Mouse (Mus musculus) right cerebral cortex, adult 18-20 months (tissue): Measurements from ENCODE around the gene Hnrnph3.
"Not testable (repeated sequence)": the region's sequence is repeated elsewhere in the genome, so short reads cannot be mapped to it uniquely, and the experiment has no call there.

Experiments used
- DNase-seq: peaks from one replicate; pipeline ENCODE4 v3.0.0; 2022; ENCODE audit warnings: mixed read lengths

Hnrnph3 gene

DNA sequence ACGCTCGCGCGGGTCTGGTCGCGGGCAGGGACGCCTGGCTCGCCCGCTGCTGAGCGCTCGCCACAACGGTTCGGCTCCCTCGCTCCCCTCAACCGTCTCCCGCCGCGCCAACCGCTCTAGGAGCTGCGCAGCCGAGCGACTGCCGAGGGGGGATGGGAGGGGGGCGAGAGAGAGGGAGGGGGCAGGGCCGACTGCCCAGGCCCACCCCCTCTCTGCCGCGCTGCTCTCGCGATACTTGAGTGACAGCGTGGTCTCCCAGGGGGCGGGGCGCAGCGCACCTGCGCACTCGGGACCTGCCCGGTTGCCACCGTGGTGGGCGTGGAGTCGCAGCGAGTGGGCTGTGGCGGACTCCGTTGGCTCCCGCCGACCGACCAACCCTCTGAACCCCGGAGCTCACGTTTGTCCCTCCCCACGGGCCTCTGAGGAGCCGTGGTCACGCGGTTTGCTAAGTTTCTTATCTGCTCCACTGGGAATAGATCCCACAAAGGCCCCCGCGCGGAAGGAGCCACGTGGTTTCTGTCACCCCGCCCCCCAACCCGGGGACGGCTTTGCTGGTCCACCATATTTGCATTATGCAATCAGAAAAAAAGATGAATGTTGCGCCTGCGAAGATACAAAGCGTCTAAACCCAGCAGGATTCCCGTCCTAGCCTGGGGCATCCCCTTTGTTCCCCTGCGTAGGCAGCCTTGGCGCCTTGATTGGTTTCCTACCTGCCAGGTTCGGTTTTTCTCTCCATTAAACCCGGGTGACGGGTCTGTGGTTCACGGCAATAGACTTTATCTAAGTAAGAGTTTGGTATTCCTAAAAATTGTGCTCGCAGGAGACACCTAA lies at the start of gene Hnrnph3, which contains the start of gene Pbld2:
Gene Hnrnph3, minus strand, starts transcription at position 469 of the 831 bp plus-strand sequence.
Gene Pbld2, plus strand, starts transcription at position 567 of the 831 bp plus-strand sequence.
- peak; percentile 99 for DNase-seq

DNA sequence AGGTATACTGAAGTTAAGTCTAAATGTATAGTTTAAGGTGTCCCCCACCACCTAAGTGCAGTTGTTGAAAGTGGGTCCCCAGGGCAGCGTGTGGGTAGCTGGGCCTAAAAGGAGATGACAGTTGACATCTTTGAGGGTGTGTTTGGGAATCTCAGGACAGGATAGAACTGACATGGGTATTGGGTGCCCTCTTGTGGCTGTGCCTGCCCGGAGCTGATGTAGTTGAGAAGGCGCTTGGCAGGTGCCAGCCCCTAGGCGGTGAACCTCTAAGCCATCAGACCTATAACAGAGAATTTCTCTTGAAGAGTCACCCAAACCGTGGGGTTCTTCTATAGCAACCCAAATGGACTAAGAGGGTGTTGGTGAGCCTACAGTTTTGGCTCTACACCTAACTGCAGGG lies 42.0 kb upstream of the Hnrnph3 start:
- peak; percentile 82 for DNase-seq

DNA sequence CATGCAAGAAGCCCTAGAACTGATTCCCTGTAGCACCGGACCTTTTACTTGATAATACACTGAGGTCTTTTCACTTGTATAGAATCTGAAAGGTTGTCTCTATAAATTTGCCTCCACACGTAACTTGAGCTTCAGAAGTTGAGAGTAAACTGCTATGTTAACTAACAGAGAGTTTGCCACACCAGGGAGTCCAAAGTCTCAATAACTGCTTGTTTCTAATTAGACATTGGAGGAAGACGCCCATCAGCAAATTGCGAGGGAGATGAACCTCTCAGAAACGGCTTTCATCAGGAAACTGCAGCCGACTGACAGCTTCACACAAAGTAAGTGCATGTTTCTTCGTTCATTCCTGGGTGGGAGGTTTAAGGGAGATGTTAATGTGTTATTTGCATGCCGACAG lies 41.5 kb upstream of the Hnrnph3 start:
- DNase-seq, result no peak

DNA sequence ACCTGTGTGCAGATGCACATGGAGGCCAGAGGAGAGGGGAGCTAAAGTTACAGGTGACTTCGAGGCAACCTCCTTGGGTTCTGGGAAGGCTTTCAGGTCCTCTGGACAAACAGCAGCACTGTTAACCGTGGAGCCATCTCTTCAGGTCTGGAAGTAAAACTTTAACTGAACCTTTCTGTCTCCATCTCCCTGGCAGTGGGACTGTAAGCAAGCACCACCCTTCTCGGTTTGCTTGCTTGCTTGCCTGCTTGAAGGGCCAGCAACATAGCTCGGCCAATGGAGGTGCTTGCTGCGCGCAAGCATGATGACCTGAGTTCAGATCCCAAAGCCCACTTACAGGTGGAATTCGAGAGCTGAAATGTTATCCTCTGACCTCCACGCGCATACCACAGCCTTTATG lies 40.5 kb upstream of the Hnrnph3 start:
- DNase-seq, result no peak

DNA sequence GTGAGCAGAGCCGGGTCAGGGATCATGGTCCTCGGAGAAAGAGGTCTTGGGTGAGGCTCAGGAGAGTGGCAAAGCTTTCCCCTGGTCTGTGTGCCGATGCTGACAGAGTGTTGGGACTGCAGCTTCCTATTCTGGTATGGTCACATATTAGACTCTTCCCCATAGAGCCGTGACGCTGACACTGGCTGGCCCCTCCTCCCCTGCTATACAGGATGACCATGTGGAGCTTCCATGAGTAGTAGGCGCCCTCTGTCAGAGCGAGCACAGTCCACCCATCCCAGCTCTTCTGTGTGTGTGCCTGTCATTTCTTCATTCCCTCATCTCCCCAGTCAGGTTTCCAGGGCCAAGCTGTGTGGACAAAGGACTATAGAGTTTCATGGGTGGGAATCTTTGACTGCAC lies 39.3 kb upstream of the Hnrnph3 start:
- no peak for DNase-seq

DNA sequence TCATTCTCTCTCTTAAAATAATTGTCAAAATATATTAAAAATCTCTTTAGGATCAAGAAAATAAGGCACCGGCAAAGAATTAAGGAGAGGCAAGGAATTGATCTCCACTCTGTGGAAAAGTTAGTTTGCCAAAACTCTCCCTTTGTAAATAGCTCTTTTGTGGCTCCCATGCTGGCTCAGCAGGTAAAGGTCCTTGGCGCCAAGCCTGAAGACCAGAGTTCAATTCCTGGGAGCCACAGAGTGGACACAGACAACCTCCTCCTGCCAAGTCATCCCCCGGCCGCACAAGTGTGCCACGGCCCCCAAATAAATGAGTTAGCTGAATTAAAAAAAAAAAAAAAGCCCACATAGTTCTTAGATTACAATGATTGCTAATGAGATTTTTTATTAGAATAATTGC lies 38.7 kb upstream of the Hnrnph3 start:
- no peak for DNase-seq

DNA sequence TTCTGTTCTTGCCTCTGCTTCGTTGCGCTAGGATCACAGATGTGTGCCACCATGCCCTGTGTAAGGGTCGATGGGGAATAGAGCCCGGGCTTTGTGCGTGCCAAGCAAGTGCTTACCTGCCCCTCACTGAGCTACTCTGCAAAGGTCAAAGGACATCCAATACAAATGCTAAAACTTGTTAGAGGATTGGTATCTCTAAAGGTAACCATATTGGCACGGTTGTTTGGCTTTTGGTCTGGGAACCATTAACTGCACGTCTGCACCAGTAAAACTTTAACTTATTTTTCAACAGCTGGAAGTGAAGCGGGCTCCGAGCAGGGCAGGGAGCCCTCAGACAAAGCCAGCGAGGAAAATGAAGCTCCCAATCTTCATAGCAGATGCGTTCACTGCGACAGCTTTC lies 37.2 kb upstream of the Hnrnph3 start:
- no peak for DNase-seq

DNA sequence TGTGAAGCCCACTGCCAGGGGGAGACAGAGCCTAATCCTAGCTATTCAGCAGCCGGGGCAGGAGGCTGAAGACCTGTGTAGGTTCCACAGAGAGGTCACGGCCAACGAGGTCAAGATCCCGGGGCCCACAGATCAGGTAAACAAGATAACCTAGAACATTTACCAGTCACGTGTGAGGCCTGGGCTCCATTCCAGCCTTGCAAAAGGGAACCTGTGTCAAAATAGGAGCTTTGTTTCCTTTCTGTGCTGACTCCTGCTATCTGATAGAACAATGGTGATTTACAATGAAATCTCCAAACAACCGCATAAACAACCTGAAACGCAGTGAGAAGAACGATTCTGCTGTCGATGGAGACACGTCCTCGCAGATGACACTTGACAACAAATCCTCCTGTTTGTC lies 36.4 kb upstream of the Hnrnph3 start:
- no peak for DNase-seq

DNA sequence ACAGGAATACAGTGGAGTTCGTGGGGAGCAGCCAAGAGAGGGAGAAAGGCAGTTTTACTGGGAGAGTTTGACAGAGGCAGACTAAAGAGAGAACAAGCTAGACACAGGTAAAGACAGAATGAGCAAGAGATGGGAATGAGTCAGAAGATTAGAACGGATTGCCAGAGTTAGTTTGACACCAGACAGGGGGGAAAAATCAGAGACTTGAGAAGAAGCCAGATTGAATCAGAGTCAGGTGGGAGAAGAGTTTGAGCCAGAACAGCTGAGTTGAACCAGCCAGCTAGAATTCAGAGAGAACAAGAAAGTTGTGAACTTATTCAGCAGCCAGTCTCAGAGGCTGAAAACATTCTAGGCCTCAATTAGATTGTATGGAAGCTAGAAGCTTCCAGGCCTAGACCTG lies 35.8 kb upstream of the Hnrnph3 start, which contains the start of gene Pbld1:
Gene Pbld1, plus strand, starts transcription at position 301 of the 400 bp plus-strand sequence.
- DNase-seq, result no peak

DNA sequence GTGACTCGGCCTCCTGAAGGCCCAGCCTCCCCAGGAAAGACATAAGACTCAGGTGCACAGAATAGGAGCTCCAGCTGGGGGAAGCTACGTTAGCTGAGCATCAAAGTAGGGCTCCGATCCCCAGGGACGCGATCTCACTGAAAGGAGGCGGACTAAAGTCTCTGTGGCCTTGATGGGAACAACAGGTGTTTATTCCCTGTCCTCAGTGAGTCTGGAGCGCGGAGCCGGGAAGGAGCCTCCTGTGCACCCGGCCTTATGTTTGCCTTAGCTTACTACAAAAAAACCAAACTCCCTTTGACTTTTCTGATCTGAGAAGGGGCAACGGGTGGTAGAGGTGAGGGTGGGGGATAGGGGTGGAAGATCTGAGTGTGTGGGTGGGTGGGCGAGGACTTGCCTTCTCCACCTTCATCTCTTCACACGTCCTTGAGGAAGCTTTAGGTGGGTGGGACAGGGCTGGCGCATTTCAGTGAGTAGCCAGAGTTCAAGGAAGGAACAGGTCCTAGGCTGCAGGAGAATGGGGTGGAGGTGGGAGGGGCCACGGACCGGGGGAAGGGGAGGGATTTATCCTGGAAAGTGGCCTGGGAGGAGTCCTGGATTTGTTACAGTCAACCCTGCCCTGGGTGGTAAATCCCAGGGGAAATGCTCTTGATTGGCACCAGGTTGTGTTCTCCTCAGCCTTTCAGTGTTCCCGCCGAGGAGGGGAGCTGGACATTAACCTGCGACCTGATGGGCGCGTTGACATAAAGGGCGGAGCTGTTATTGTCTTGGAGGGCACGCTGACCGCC lies 33.1 kb upstream of the Hnrnph3 start:
- no peak for DNase-seq

DNA sequence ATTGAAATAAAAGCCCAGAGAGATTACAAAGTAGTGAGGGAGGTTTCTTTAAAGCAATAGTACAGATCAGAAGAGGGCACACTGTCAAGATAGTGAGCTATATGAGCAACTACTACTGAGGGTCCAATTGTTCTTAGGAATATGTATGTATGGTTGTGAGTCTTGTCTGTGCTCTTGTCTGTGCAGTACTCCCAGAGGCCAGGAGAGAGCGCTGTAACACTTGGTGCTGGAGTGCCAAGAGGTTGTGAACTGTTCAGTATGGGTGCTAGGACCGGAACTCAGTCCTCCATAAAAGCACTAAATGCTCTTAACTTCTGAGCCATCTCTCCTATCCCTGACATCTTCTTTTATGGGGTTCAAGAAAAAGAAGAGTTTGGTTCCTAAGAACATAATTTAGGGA lies 30.6 kb upstream of the Hnrnph3 start:
- DNase-seq, result no peak

DNA sequence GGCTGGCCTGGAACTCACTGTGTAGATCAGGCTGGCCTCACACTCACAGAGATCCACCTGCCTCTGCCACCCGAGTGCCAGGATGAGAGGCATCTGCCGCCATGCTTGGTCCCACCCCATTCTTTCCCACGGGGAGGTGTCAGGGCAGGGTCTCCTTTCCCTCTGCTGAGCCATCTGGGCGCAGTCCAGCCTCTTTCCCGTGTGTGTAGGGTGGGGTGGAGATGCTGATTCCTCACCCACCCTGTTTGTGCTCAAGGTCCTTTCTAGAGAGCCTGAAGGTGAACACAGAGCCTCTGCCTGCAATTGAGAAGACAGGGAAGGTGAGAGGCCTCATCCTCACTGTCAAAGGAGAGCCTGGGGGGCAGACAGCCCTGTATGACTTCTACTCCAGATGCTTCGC lies 30.1 kb upstream of the Hnrnph3 start:
- DNase-seq, result not testable (repeated sequence)

DNA sequence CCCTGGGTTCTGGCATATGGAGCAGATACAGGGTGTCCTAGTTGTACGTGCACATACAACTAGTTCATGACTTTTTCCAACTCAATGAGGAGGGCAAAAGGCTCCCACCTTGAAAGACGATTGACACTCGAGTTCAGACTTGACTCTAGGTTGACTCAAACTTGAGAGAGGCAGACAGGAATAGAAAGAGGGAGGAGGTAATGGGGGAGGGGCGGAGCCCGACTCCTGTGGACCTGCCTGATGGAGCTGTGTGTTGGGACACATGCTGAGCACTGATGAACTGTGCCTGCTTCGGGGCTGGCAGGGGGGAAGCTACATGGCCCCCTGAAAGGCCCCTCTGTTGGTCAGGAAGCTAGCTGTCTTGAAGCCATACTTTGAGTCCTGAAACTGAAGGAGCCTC lies 29.0 kb upstream of the Hnrnph3 start:
- DNase-seq, result no peak

DNA sequence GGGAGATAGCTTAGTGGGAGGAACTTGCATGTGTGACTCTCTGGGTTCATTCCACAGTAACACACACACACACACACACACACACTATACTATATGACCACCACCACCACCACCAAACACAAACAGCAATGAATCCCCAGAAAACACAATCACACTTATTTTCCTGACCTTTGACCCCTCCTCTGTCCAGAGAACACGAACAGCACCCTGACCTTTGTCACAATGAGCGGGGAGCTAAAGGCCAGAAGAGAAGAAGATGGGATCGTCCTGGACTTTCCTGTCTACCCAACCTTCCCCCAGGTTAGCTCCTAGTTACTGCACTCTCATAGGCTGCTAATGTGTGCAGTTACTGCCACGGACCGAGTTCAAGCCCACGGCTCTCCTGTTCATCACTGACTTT lies 28.0 kb upstream of the Hnrnph3 start:
- DNase-seq, result no peak

DNA sequence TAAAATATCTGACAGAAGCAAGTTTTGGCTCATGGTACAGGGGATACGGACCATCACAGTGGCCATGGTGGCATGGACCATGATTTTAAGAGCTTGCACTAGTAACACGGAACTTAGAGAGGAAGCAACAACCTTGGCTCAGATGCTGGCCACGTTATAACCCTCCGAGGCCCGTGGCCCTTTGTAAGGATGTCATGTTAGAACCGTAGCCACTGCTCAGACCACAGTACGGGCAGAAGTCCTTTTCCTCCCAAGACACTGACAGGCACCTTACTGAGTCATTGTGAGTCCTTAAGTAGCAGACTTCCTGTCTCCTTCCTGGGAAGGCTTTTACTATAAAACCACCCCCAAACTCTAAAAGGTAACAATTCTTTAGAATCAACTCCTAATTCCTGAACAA lies 27.2 kb upstream of the Hnrnph3 start:
- no peak for DNase-seq

DNA sequence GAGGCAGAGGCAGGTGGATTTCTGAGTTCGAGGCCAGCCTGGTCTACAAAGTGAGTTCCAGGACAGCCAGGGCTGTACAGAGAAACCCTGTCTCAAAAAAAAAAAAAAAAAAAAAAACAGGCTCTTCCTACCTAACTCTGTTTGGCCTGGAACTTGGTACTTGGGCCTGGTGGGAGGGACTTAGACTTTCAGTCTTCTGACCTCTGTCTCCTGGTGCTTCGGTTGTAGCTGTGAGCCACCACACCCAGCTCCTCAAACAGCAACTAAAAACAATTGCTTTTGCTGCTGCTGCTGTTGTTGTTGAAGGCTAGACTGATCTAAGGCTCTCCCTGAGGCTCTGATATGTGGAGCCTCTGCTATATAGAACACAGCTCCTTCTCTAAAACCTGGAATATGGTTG lies 25.1 kb upstream of the Hnrnph3 start:
- DNase-seq, result no peak

DNA sequence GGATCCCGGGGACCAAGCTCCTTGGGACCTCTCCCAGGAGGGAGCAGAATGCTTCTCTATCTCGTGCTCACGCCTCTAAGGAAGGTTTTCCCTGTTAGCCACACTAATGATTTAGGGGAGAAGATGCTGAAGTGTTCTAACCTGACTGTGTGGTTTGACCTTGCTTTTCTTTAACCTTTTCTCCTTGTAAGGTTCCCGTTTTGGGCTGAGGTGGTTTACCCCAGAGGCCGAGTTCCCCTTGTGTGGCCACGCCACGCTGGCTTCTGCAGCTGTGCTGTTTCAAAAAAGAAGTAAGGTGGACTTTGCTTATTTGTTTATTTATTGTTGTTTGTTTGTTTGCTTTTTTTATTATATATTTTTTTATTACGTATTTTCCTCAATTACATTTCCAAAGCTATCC lies 23.7 kb upstream of the Hnrnph3 start:
- no peak for DNase-seq

DNA sequence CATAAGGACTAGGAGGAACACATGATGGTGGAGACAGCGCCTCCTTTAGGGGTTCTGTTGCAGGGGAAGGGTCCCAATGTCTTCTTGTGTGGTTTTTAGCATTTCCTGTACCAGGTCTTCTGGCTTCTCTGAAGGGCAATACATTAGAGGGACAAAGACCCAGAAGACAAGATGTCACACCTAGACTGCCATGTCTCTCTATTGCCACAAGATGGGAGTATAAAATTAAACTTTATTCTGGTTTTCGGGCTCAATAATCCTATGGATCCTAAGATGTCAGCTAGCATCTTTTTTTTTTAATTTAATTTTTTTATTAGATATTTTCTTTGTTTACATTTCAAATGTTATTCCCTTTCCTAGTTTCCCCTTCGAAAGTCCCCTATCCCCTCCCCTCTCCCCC lies 19.1 kb upstream of the Hnrnph3 start:
- DNase-seq, result no peak

DNA sequence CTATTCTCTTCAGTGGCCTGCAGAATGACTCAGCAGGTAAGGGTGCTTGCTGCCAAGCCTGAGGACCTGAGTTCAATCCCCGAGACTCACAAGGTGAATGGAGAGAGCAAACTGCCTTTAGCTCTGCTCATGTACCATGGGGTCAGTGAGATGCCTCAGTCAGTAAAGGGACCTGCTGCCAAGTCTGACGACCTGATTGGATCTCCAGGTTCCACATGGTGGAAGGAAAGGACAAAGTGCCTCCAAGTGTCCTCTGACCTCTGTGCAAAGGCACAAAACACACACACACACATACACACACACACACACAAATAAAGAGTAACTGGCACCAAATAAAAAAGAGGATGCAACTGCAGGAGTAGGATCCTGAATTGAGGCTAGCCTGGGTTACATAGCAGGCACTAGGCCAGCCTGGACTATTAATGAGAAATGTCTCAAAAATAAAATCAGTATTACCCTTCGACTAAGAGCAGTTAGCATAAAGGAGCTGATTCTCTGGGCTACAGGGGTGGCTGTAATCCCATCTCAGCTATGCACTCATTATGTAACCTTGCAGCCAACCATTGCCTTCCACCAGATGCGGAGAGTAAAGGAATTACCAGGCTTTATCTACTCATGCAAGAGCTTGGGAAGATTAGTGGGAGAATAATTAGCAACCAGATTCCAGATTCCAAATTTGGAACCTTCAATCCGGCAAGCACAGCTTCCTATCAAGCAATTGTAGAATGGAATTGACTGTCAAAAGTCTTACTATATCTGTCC lies 16.0 kb upstream of the Hnrnph3 start:
- no peak for DNase-seq

DNA sequence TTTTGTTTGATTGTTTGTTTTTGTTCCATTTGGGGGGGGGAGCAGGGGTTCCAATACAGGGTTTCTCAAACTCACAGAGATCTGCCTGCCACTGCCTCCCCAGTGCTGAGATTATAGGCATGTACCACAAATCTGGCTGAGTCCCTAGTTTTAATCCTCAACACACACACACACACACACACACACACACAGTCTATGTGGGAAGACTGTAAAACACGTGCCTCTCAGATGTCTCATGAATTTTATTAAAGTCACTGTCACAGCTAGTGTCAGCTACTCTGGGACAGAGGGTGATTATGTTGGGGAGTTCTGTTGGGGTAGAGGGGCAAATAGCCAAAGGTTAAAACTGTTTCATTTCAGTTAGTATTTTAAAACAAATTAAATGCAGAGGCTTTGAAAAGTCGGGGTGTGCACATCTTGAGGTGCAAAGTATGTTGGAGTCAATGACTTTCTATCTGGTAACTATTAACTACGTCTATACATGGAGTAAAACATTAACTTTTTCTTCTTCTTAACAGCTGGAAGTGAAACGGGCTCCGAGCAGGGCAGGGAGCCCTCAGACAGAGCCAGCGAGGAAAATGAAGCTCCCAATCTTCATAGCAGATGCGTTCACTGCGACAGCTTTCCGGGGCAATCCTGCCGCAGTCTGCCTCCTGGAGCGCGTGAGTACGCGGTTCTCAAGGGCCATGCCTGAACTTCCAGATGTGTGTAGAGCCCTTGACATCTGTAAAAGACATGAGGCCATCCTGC lies 14.7 kb upstream of the Hnrnph3 start:
- no peak for DNase-seq

DNA sequence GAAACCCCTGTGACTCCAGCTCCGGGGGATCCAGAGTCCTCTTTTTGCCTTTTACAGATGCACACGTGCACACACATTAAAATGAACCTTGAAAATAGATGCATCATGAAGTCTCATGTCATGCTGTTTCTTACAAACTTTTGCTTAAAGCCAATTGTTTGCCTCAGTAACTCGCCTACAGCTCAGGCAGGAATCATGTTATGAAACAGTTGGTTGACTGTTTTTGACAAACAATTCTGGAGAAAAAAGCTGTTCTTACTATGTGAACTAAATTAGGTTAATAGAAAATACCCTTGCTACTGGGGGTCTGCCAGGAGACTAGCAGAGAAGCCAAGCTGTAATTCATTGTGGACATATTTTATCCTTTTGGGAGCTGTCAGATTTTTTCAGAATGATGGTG lies 8.9 kb upstream of the Hnrnph3 start:
- no peak for DNase-seq

DNA sequence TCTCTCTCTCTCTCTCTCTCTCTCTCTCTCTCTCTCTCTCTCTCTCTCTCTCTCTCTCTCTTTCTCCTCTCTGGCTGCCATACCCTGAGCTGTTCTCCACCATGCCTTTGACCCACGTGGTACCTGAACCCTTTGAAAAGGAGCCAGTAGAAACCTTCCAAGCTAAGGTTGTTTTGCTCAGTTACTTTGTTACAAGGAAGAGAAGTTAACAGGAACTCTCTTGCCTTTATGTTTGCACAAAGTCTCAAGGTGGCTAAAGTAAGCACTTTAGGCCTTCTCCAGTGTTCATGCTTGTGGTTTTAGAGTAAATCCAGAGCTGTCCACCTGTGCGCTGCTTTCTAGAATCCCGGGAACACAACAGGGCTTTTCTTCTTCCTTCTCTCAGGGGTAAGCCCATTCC lies 8.2 kb upstream of the Hnrnph3 start:
- no peak for DNase-seq

DNA sequence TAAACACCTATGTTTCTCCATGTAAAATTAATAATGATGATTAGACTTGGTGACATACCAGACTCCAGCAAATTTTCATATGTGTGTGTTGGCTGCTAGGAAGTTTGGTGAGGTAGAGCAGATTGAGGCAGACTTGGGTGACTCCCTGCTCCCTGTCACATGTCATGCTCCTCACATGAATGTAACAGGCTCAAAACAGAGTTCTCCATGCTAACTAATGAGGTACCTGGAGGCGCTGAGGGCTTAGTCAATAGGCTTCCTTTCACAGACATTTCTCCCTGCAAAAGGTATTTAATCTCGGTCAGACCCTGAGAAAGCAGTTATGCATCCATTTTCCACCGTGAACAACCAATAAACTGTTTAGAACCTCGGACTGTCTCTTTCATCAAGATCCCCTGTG lies 4.4 kb upstream of the Hnrnph3 start:
- no peak for DNase-seq
